Mouse (Mus musculus): Measurements from ENCODE around the gene F2.

Gene F2

GRCm38 (mm10) chr2:91645354-91645753 lies 9.1 kb upstream of the F2 start:
- 97% methylated on average over 15 of the region's 15 CpGs for WGBS

DNA sequence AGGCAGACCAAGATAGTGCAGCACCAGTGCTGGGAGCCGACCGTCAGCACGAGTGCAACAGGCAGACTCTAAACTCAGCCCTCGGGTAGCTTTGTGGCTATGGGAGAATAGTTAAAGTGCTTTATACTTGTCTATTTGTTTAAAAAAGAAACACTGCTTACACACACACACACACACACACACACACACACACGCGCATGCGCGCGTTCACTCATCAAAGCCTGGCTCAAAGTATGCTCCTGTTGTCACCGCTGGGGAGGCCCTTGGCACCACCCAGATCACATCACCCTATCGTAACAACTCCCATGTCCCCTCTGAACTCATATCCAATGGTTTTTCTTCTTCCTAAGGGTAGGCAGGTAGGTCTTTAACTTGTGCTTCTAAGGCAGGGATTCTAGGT lies 7.8 kb upstream of the F2 start:
- 89% methylated on average over 11 of the region's 11 CpGs for WGBS

- WGBS = 90% methylated on average over 2 of the region's 2 CpGs
Measured at GRCm38 (mm10) chr2:91642825-91643415, 6.7 kb upstream of the F2 start.

DNA sequence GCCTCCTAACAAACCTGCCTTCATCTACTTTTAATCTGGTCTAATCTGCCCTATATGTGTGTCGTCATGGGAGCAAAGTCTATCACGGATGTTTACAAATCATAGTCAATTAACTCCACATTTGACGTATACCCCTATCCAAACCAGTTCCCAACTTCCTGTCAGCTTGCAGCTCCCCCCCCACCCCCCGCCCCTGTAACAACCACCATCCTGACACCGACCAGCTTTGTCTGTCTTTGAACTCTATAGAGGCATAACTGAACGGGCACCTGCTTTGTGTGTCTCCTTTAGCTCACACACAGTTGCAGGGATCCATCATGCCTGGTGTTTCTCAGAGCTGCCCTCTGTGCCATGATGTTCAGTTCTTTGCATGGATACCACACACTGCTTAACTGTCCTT lies 2.7 kb upstream of the F2 start:
- WGBS = 76% methylated on average over 6 of the region's 6 CpGs

- 75% methylated on average over 5 of the region's 5 CpGs for WGBS
Measured at GRCm38 (mm10) chr2:91636727-91637338, 619 bp upstream of the F2 start.

- 87% methylated on average over 11 of the region's 11 CpGs for WGBS
Measured at GRCm38 (mm10) chr2:91635486-91635885, 728 bp downstream of the F2 start.

- WGBS = 61% methylated on average over 9 of the region's 9 CpGs
Measured at GRCm38 (mm10) chr2:91634841-91635240, 1.4 kb downstream of the F2 start.

GRCm38 (mm10) chr2:91633334-91633977 lies 2.8 kb downstream of the F2 start:
- WGBS = 89% methylated on average over 12 of the region's 12 CpGs

DNA sequence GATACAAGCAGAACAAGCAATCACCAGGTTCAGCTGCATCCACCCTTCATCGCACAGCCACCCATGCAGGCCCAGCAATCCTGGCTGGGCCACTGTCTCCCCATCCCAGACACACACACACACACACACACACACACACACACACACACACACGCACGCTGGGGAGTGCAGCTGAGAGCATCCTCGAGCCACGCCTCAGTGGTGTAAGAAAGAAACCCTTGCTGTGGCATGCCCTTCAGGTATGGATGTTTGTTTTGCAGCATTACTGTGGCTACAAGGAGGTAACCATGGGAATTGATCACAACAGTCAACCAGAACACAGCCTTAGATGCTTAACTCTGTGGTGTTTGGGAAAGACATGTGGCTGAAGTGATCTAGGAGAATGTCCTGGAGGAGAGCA lies 3.9 kb downstream of the F2 start:
- 89% methylated on average over 5 of the region's 5 CpGs for WGBS

- WGBS = 84% methylated on average over 5 of the region's 5 CpGs
Measured at GRCm38 (mm10) chr2:91631826-91632225, 4.4 kb downstream of the F2 start.

- 93% methylated on average over 12 of the region's 12 CpGs for WGBS
Measured at GRCm38 (mm10) chr2:91630384-91630783, 5.8 kb downstream of the F2 start.

GRCm38 (mm10) chr2:91629682-91630081 lies 6.5 kb downstream of the F2 start:
- WGBS = 70% methylated on average over 18 of the region's 18 CpGs

DNA sequence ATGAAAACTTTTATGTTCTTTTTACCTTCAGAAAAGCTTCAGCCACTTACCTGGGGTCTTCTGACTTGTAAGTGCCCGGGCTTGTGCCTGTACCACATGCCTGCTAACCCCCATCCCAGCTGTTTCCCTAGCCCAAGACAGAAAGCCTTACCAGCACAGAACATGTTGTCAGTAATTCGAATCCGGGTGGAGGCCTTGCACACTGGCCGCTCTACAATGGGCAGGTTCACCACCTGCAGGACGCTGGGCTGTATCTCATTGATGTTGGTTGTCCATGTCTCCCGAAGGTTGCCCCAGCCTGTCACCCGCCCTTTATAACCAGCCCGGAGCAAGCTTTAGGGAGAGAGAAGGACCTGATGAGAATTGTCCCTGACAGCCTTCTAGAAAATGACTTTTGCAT lies 8.0 kb downstream of the F2 start:
- WGBS = 91% methylated on average over 8 of the region's 8 CpGs

GRCm38 (mm10) chr2:91627486-91627885 lies 8.7 kb downstream of the F2 start:
- 82% methylated on average over 5 of the region's 5 CpGs for WGBS

DNA sequence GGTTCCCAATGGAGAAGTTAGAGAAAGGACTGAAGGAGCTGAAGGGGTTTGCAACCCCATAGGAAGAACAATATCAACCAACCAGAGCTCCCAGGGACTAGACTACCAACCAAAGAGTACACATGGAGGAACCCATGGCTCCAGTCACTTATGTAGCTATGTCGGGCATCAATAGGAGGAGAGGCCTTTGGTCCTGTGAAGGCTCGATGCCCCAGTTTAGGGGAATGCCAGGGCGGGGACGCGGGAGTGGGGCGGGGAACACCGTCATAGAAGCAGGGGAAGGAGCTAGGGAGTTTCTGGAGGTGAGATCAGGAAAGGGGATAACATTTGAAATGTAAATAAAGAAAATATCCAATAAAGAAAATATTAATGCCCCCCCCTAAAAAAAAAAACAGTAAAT lies 12.8 kb downstream of the F2 start:
- 92% methylated on average over 7 of the region's 7 CpGs for WGBS

- whole genome bisulfite sequencing = 91% methylated on average over 5 of the region's 5 CpGs
Measured at GRCm38 (mm10) chr2:91622356-91622755, 13.9 kb downstream of the F2 start.

DNA sequence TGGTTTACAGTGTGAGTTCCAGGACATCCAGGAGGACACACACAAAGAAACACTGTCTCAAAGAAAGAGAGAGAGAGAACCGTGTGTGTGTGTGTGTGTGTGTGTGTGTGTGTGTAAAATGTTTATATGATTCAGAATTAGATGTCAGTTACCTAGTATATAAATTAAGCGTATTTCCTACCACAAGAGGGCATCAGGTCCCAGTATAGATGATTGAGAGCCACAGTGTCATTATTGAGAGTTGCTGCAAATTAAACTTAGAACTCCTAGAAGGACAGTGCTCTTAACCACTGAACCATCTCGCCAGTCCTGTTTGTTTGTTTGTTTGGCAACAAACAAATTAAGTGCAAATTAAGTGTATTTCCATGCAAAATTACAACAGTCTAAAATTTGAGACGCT lies 33.8 kb downstream of the F2 start:
- WGBS = 88% methylated on average over 4 of the region's 4 CpGs

DNA sequence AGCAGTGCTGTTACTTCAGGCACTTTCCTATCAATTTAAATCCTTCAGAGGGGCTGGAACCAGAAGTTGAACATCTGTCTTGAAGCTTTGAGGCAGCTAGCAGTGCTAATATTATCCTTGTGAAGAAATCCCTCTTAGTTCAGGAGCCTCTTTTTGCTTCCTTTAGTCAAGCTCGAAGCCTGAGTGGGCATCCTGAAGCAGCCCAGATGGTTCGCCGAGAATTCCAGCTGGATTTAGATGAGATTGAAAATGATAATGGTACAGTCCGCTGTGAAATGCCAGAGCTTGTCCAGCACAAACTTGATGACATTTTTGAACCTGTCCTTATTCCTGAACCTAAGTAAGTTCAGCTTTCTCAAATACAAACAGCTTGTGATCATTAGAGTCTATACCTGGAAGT lies 35.7 kb downstream of the F2 start:
- 63% methylated on average over 4 of the region's 4 CpGs for WGBS

DNA sequence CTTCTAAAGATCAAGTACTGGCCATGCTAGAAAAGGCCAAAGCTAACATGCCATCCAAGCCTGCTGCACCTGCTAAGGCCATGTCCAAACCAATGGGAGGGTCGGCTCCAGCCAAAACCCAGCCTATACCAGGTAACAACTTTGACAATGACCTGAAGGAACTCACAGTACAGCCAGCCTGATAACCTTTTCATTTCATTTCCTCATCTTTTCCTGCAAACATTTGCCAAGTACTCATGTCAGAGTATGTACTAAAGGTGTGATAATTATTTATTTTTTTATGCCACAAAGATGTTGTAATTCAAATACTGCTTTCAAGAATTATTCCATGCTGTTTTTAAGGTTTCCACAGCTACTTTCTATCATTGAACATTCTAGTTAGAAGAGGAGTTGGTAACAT lies 50.0 kb downstream of the F2 start:
- 88% methylated on average over 1 of the region's 1 CpGs for WGBS

GRCm38 (mm10) chr2:91580894-91581293 lies 55.3 kb downstream of the F2 start:
- 18% methylated on average over 1 of the region's 1 CpGs for WGBS

All from cerebral cortex, adult 2 months (tissue).